In the genomic region with DNA sequence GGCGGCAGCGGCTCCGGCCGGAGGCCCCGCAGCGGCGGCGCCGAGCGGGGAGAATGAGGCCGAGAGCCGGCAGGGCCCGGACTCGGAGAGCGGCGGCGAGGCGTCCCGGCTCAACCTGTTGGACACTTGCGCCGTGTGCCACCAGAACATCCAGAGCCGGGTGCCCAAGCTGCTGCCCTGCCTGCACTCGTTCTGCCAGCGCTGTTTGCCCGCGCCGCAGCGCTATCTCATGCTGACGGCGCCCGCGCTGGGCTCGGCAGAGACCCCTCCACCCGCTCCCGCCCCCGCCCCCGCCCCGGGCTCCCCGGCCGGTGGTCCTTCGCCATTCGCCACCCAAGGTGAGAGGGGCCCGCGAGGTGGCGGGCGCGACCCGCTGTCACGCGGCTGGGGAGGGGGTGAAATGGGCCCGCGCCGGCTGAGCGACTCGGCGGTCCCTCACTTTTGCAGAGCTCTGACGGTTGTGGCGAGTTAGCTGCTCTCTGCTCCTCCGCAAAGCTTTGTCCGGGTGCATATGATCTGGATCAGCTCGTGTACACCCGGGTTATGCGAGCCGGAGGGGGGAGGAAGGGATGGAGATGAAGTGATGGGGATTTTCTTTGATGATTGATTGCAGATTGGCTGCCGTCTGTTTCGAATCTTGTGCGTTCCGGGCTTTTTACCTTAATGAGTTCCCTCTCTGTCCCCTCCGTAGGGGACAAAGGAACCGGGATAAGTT, we compare ENCODE assay signal across 8 mouse cellular contexts. TPM values are rescaled to one million over a fixed set of nuclear protein-coding genes. Genes with fewer than 3 reads are reported as not detected.
DNase-seq lines count a peak whose midpoint lies in the region; ATAC-seq and TF ChIP-seq lines count a peak whose summit lies in the region.

No protein-coding gene starts in this region.

- H3K4me2 ChIP-seq in embryonic facial prominence, embryonic 11.5 days (ENCODE audit: low read depth, low read length): peak overlapping the region; percentile 34
- peak overlapping the region; percentile 67 for H3K4me2 ChIP-seq in myocyte (ENCODE audit: low read depth)

- H3K36me3 ChIP-seq in embryonic facial prominence, embryonic 11.5 days (replicated peaks; ENCODE audit: control insufficient read depth, insufficient read depth, low read depth, low read length): peaks cover 2% of the 10 kb centered on the region; the same call in 1 of the 2 replicates
- H3K36me3 ChIP-seq in kidney, adult 2 months (ENCODE audit: control insufficient read depth, insufficient read depth, low read length): no peaks in the 10 kb centered on the region
- no peaks in the 10 kb centered on the region for H3K36me3 ChIP-seq in liver, adult 2 months (ENCODE audit: control insufficient read depth, insufficient read depth, low read length)
- H3K36me3 ChIP-seq in myocyte (ENCODE audit: control insufficient read depth, insufficient read depth): peaks cover 5% of the 10 kb centered on the region

- ATAC-seq in embryonic facial prominence, embryonic 11.5 days (replicated peaks; ENCODE audit: insufficient number of reproducible peaks, low FRiP score, low TSS enrichment, low read depth): peak; percentile 67

- H3K79me2 ChIP-seq in liver, adult 2 months (ENCODE audit: control insufficient read depth, insufficient read depth, low read length): peaks cover 12% of the 10 kb centered on the region; the same call in 1 of the 2 replicates
- peaks cover 51% of the 10 kb centered on the region for H3K79me2 ChIP-seq in myocyte (ENCODE audit: control insufficient read depth, insufficient read depth)

- TF ChIP-seq POLR2A in kidney, adult 2 months (IDR thresholded peaks at IDR 0.05; ENCODE audit: low read depth, low read length): no peak
- TF ChIP-seq POLR2A in liver, adult 2 months (IDR thresholded peaks at IDR 0.05; ENCODE audit: extremely low read depth, insufficient read depth, low read length): no peak
- TF ChIP-seq POLR2A in myocyte (IDR thresholded peaks at IDR 0.05; ENCODE audit: insufficient read length, low read depth): no peak

- DNase-seq in layer of hippocampus, adult 11-12 months (ENCODE audit: low spot score): peak; percentile 54
- no peak for DNase-seq in layer of hippocampus, adult 9-10 months (ENCODE audit: low spot score)
- DNase-seq in embryonic facial prominence, embryonic 11.5 days (ENCODE audit: low spot score): peak; percentile 82
- peak; percentile 49 to 69 for DNase-seq in heart, adult 18-20 months
- DNase-seq in kidney, adult 2 months: peak; percentile 58
- DNase-seq in liver, adult 2 months (ENCODE audit: extremely low read depth, low read depth, low spot score): no peak
- peak; percentile 50 to 76 for DNase-seq in spleen, postnatal 4 days (ENCODE audit: low spot score in 2 of 2)

- peak overlapping the region; percentile 95 for H3K9ac ChIP-seq in embryonic facial prominence, embryonic 11.5 days (replicated peaks; ENCODE audit: low read length)
- H3K9ac ChIP-seq in liver, adult 2 months (ENCODE audit: low read depth, low read length): peak overlapping the region; percentile 88

- peaks cover 12% of the 10 kb centered on the region for H3K9me3 ChIP-seq in embryonic facial prominence, embryonic 11.5 days (replicated peaks; ENCODE audit: control insufficient read depth, low read length)

- under 1% methylated on average over 65 of the region's 70 CpGs for WGBS in embryonic facial prominence, embryonic 11.5 days
- under 1% methylated on average over 68 of the region's 70 CpGs for WGBS in kidney, adult 2 months
- WGBS in liver, adult 2 months: under 1% methylated on average over 67 of the region's 70 CpGs

- H3K27ac ChIP-seq in embryonic facial prominence, embryonic 11.5 days (replicated peaks; ENCODE audit: low read depth, low read length): peak overlapping the region; percentile 97
- peak overlapping the region; percentile 94 for H3K27ac ChIP-seq in kidney, adult 2 months (ENCODE audit: insufficient read depth, low read depth, low read length)
- H3K27ac ChIP-seq in liver, adult 2 months (replicated peaks; ENCODE audit: insufficient read depth, low read depth, low read length): peak overlapping the region; percentile 66

- H3K4me1 ChIP-seq in embryonic facial prominence, embryonic 11.5 days (ENCODE audit: control insufficient read depth, insufficient read depth, low read length): no peaks in the 10 kb centered on the region
- H3K4me1 ChIP-seq in kidney, adult 2 months (ENCODE audit: control insufficient read depth, insufficient read depth, low read length): no peaks in the 10 kb centered on the region
- H3K4me1 ChIP-seq in liver, adult 2 months (ENCODE audit: control insufficient read depth, insufficient read depth, low read length): no peaks in the 10 kb centered on the region

- peak overlapping the region; percentile 91 for H3ac ChIP-seq in myocyte (ENCODE audit: control insufficient read depth, insufficient read length)

- H3K27me3 ChIP-seq in embryonic facial prominence, embryonic 11.5 days (ENCODE audit: control insufficient read depth, insufficient read depth, low read length): no peaks in the 10 kb centered on the region
- no peaks in the 10 kb centered on the region for H3K27me3 ChIP-seq in kidney, adult 2 months (replicated peaks; ENCODE audit: control insufficient read depth, insufficient read depth, low read length)
- H3K27me3 ChIP-seq in liver, adult 2 months (ENCODE audit: control insufficient read depth, insufficient read depth, low read length): no peaks in the 10 kb centered on the region
- H3K27me3 ChIP-seq in myocyte (ENCODE audit: control insufficient read depth, insufficient read depth, insufficient read length): no peaks in the 10 kb centered on the region

- peak overlapping the region; percentile 79 for H3K4me3 ChIP-seq in embryonic facial prominence, embryonic 11.5 days (ENCODE audit: low read depth, low read length)
- H3K4me3 ChIP-seq in kidney, adult 2 months (ENCODE audit: insufficient read depth, low read depth, low read length): peak overlapping the region; percentile 78
- H3K4me3 ChIP-seq in liver, adult 2 months (ENCODE audit: insufficient read depth, low read depth, low read length): peak overlapping the region; percentile 67
- H3K4me3 ChIP-seq in myocyte: peak overlapping the region; percentile 52

- no peak for TF ChIP-seq CTCF in kidney, adult 2 months (conservative IDR thresholded peaks at IDR 0.05; ENCODE audit: insufficient read depth, insufficient read length, low read depth, low read length)
- no peak for TF ChIP-seq CTCF in liver, adult 2 months (IDR thresholded peaks at IDR 0.05; ENCODE audit: low read depth, low read length)

TF ChIP-seq in myocyte, 11 proteins besides CTCF, POLR2A, EP300 and RAD21:
- TF ChIP-seq TCF12 (IDR thresholded peaks at IDR 0.05; ENCODE audit: insufficient read depth, poor library complexity, severe bottlenecking) (no peak), TCF3 (IDR thresholded peaks at IDR 0.05; ENCODE audit: insufficient read length, low read depth) (no peak)
TF ChIP-seq in myocyte: peak in this region for 0.

RNA-seq across cellular contexts. Expression of gene Trim24, which starts 0.7 kb away (rescaled TPM):
- polyA plus RNA-seq in embryonic facial prominence, embryonic 11.5 days (2014; fragmentation: Nextera tagmentation; extraction: Ambion mirVana): 35.5 and 39.7 TPM in 2 replicates
- total RNA-seq in heart, adult 18-20 months (2021): 10 to 100 TPM; 31.4 to 32.3 TPM
- polyA plus RNA-seq in kidney, adult 2 months (2012; rRNA removed): 14.1 and 17.5 TPM in 2 replicates
- 31.1 and 38.3 TPM in 2 replicates for total RNA-seq in liver, adult 2 months (2014; rRNA removed)
- 15.2 and 17.5 TPM in 2 replicates for polyA plus RNA-seq in liver, adult 2 months (2012; rRNA removed)
- 9.3 TPM for polyA plus RNA-seq in myocyte (2012; fragmentation: generic; extraction: Trizol)

Comparison
In these comparisons a context has a peak if more than half of its experiments do, and no peak if none do; other contexts are left out.
1. DNase-seq: peak in layer of hippocampus, adult 11-12 months (single experiment), embryonic facial prominence, embryonic 11.5 days (single experiment), heart, adult 18-20 months (2 of 2), kidney, adult 2 months (single experiment) and spleen, postnatal 4 days (2 of 2); none in layer of hippocampus, adult 9-10 months (single experiment) and liver, adult 2 months (single experiment).
2. Peak in every context shown above with its lines, with median percentiles within 50 percentile points of each other: H3K27ac ChIP-seq and H3K4me3 ChIP-seq.